Mouse (Mus musculus): ENCODE results near the gene Gm47959. TPM values are rescaled to one million over a fixed set of nuclear protein-coding genes. Genes with fewer than 3 reads are reported as not detected.

Gene Gm47959
- polyA plus RNA-seq (2012): not detected in 2 replicates

GRCm38 (mm10) chr1:83000306-83000705, at the start of gene Gm47959:
Gene Gm47959 (plus strand): TSS chr1:83000548.

GRCm38 (mm10) chr1:82955913-82956312, 44.4 kb upstream of the Gm47959 start, which contains the start of gene Gm7544:
Gene Gm7544 (minus strand): TSS chr1:82956013.

GRCm38 (mm10) chr1:82959870-82960385, 40.4 kb upstream of the Gm47959 start, which contains the start of gene Gm47955:
Gene Gm47955 (plus strand): TSS chr1:82960286.

GRCm38 (mm10) chr1:83038109-83038672, 37.8 kb downstream of the Gm47959 start, which contains the start of gene Slc19a3:
Gene Slc19a3 (minus strand): TSS chr1:83038448.

GRCm38 (mm10) chr1:83042380-83042779, 42.0 kb downstream of the Gm47959 start, which contains the start of gene Krtap28-10:
Gene Krtap28-10 (minus strand): TSS chr1:83042480.

GRCm38 (mm10) chr1:83044882-83045427, 44.6 kb downstream of the Gm47959 start, which contains the start of gene Gm47969:
Gene Gm47969 (plus strand): TSS chr1:83044932.

Other genes starting within 250 kb of the Gm47959 start
- gene Tm4sf20, start 232.1 kb upstream of the Gm47959 start, polyA plus RNA-seq (2012): not detected in 2 replicates
- gene Gm47791, start 229.3 kb upstream of the Gm47959 start, polyA plus RNA-seq (2012): not detected in 2 replicates
- 7.2 and 7.8 TPM in 2 replicates for gene Agfg1, start 161.1 kb upstream of the Gm47959 start, polyA plus RNA-seq (2012)
- 0.11 TPM in 1 of 2 replicates, not detected in the other for gene A030005L19Rik, start 87.2 kb upstream of the Gm47959 start, polyA plus RNA-seq (2012)
- not detected in 2 replicates for gene A030014E15Rik, start 75.6 kb upstream of the Gm47959 start, polyA plus RNA-seq (2012)
- not detected in 2 replicates for gene Gm6217, start 69.1 kb upstream of the Gm47959 start, polyA plus RNA-seq (2012)
- not detected in 2 replicates for gene A030003K21Rik, start 57.2 kb upstream of the Gm47959 start, polyA plus RNA-seq (2012)
- not detected in 2 replicates for gene Gm7544, start 44.5 kb upstream of the Gm47959 start, polyA plus RNA-seq (2012)
- gene Gm47955, start 40.3 kb upstream of the Gm47959 start, polyA plus RNA-seq (2012): not detected in 2 replicates
- not detected in 2 replicates for gene Slc19a3, start 37.9 kb downstream of the Gm47959 start, polyA plus RNA-seq (2012)
- not detected in 2 replicates for gene Krtap28-10, start 41.9 kb downstream of the Gm47959 start, polyA plus RNA-seq (2012)
- not detected in 2 replicates for gene Gm47969, start 44.4 kb downstream of the Gm47959 start, polyA plus RNA-seq (2012)
- not detected in 2 replicates for gene A030005K14Rik, start 58.8 kb downstream of the Gm47959 start, polyA plus RNA-seq (2012)
- not detected in 2 replicates for gene Krtap28-13, start 60.4 kb downstream of the Gm47959 start, polyA plus RNA-seq (2012)
- not detected in 2 replicates for gene Ccl20, start 116.2 kb downstream of the Gm47959 start, polyA plus RNA-seq (2012)
- gene Daw1, start 159.2 kb downstream of the Gm47959 start, polyA plus RNA-seq (2012): not detected in 2 replicates

All from megakaryocyte-erythroid progenitor cell, adult 5 weeks (primary cell).